Mouse (Mus musculus): ENCODE results near the gene Zfp91. TPM values are rescaled to one million over a fixed set of nuclear protein-coding genes. Genes with fewer than 3 reads are reported as not detected.
"Not testable (repeated sequence)": the region's sequence is repeated elsewhere in the genome, so short reads cannot be mapped to it uniquely, and the experiment has no call there.

The Zfp91 gene
- polyA plus RNA-seq, 1 experiment from 2014 or later = 10.4 TPM

DNA sequence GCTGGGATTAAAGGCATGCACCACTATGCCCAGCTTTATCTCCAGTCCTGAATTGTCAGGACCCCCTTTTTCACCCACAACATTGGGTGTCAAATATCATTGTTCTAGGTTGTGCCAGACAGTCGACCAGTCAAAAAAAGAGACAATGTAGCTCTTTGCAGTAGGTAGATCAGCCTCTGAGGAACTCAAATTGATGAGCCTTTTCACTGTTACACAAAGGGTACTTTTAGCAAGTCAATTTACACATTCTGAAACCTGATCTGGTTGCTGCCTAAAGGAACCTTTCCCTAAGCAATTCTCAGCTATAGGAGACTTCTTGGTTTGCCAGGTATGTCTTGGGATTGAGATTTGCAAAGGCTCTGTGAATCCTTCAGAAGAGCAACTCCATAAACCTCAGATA, 64.9 kb downstream of the Zfp91 start:
- Histone ChIP-seq H3K36me3 (ENCODE audit: control insufficient read depth, insufficient read depth, low read length) (no peaks in the 10 kb centered on the region), H3K9me3 (ENCODE audit: control insufficient read depth, low read depth, low read length) (no peaks in the 10 kb centered on the region), H3K4me3 (ENCODE audit: low read depth, low read length) (no peak overlapping the region), H3K27ac (ENCODE audit: low read length) (no peak overlapping the region), H3K9ac (replicated peaks; ENCODE audit: low read depth, low read length) (no peak overlapping the region), H3K27me3 (ENCODE audit: control insufficient read depth, insufficient read depth, low read length) (no peaks in the 10 kb centered on the region), H3K4me2 (replicated peaks; ENCODE audit: low read depth, low read length) (no peak overlapping the region), H3K4me1 (ENCODE audit: control insufficient read depth, insufficient read depth, low read length) (no peaks in the 10 kb centered on the region)
- no peak for ATAC-seq (ENCODE audit: insufficient number of reproducible peaks, insufficient read depth, low FRiP score, low read depth)
- WGBS = 64% methylated on average over 1 of the region's 1 CpGs

DNA sequence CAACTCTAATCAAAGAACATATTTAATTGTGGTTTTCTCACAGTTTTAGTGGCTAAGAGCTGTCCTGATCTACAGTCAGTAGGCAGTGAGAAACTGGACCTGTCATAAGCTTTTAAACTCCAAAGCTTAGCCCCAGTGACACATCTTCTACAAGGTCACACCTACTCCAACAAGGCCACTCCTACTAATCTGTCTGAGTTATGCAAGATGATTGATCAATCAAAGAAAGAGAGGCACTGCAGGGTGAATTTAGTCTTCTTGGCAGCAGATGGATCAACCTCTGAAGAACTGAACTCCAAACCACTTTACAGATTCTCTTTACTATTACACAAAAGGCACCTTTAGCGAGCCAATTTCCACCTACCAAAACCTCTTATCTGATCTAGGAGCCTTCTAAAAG, 70.1 kb downstream of the Zfp91 start:
- H3K27ac ChIP-seq (ENCODE audit: low read length) = no peak overlapping the region

DNA sequence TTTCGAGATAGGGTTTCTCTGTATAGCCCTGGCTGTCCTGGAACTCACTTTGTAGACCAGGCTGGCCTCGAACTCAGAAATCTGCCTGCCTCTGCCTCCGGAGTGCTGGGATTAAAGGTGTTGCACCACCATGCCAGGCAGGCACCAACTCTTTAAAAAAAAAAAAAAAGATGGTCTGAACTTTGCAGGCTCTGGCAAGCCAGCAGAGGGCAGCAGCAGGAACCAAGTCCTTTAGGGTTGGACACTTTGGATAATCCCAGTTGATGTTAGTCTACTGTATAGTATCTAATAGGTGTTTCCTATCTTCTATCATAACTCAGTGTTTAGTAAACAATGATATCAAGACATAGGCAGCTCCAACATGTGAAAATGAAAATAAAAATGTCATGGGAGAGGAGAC, 73.6 kb downstream of the Zfp91 start:
- 87% methylated on average over 2 of the region's 3 CpGs for WGBS
- ATAC-seq (ENCODE audit: insufficient number of reproducible peaks, insufficient read depth, low FRiP score, low read depth) = no peak

More for the DNA sequence above, 70.1 kb downstream of the Zfp91 start:
- ATAC-seq (ENCODE audit: insufficient number of reproducible peaks, insufficient read depth, low FRiP score, low read depth) = no peak
- Histone ChIP-seq H3K36me3 (ENCODE audit: control insufficient read depth, insufficient read depth, low read length) (no peaks in the 10 kb centered on the region), H3K9me3 (ENCODE audit: control insufficient read depth, low read depth, low read length) (no peaks in the 10 kb centered on the region), H3K9ac (replicated peaks; ENCODE audit: low read depth, low read length) (no peak overlapping the region), H3K4me3 (ENCODE audit: low read depth, low read length) (no peak overlapping the region), H3K4me1 (ENCODE audit: control insufficient read depth, insufficient read depth, low read length) (no peaks in the 10 kb centered on the region), H3K4me2 (replicated peaks; ENCODE audit: low read depth, low read length) (no peak overlapping the region), H3K27me3 (ENCODE audit: control insufficient read depth, insufficient read depth, low read length) (no peaks in the 10 kb centered on the region)
- WGBS = 63% methylated on average over 1 of the region's 1 CpGs

DNA sequence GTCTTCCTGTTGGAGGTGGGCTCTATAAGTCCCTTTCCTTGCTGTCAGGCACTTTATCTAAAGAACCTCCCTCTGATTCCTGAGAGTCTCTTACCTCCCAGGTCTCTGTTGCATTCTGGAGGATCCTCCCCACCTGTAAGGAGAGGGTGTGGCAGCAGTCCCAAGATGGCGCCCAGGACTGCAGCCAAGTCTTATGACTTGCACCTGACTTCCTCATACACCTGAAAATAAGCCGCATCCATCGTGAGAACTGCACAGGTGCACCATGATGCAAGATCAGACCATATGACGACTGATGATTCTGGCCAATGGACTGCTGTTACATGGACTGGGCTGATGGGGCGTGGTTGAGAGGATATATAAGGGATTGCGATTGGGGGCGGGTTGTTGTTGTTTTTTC, 74.3 kb downstream of the Zfp91 start:
- H3K9ac ChIP-seq (replicated peaks; ENCODE audit: low read depth, low read length); ATAC-seq (ENCODE audit: insufficient number of reproducible peaks, insufficient read depth, low FRiP score, low read depth); H3K27ac ChIP-seq (ENCODE audit: low read length); H3K9me3 ChIP-seq (ENCODE audit: control insufficient read depth, low read depth, low read length); H3K4me3 ChIP-seq (ENCODE audit: low read depth, low read length); H3K27me3 ChIP-seq (ENCODE audit: control insufficient read depth, insufficient read depth, low read length); H3K4me1 ChIP-seq (ENCODE audit: control insufficient read depth, insufficient read depth, low read length); H3K36me3 ChIP-seq (ENCODE audit: control insufficient read depth, insufficient read depth, low read length); H3K4me2 ChIP-seq (replicated peaks; ENCODE audit: low read depth, low read length): not testable (repeated sequence)
- 92% methylated on average over 7 of the region's 7 CpGs for WGBS

More for the DNA sequence above, 73.6 kb downstream of the Zfp91 start:
- Histone ChIP-seq H3K27me3 (ENCODE audit: control insufficient read depth, insufficient read depth, low read length) (no peaks in the 10 kb centered on the region), H3K36me3 (ENCODE audit: control insufficient read depth, insufficient read depth, low read length) (no peaks in the 10 kb centered on the region), H3K4me3 (ENCODE audit: low read depth, low read length) (no peak overlapping the region), H3K27ac (ENCODE audit: low read length) (no peak overlapping the region), H3K9me3 (ENCODE audit: control insufficient read depth, low read depth, low read length) (no peaks in the 10 kb centered on the region), H3K4me2 (replicated peaks; ENCODE audit: low read depth, low read length) (no peak overlapping the region), H3K9ac (replicated peaks; ENCODE audit: low read depth, low read length) (no peak overlapping the region), H3K4me1 (ENCODE audit: control insufficient read depth, insufficient read depth, low read length) (no peaks in the 10 kb centered on the region)

DNA sequence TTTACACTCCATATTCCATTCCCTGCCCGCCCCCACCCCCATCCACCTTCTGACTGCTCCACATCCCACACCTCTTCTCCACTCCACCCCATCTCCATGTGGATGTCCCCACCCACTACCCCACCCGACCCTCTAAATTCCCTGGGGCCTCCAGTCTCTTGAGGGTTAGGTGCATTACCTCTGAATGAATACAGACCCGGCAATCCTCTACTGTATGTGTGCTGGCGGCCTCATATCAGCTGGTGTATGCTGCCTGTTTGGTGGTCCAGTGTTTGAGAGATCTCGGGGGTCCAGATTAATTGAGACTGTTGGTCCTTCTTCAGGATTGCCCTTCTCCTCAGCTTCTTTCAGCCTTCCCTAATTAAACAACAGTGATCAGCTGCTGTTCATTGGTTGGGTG, 75.0 kb downstream of the Zfp91 start:
- H3K9ac ChIP-seq (replicated peaks; ENCODE audit: low read depth, low read length); H3K4me3 ChIP-seq (ENCODE audit: low read depth, low read length): not testable (repeated sequence)
- 90% methylated on average over 5 of the region's 5 CpGs for WGBS

DNA sequence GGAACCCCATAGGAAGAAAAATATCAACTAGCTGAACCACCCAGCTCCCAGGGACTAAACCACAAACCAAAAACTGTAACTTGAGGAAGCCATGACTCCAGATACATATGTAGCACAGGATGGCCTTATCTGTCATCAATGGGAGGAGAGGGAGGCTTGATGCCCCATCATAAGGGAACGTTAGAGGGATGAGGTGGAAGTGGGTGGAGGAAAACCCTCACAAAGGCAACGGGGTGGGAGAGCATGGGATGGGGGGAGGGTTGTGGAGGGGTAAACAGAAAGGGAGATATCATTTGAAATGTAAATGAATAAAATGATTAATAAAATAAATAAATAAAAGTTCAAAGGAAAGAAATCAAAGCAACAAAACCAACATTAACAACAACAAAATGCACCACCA, 75.5 kb downstream of the Zfp91 start:
- no peaks in the 10 kb centered on the region for H3K4me1 ChIP-seq (ENCODE audit: control insufficient read depth, insufficient read depth, low read length)
- H3K27ac ChIP-seq (ENCODE audit: low read length) = no peak overlapping the region
- 63% methylated on average over 2 of the region's 2 CpGs for WGBS
- H3K9ac ChIP-seq (replicated peaks; ENCODE audit: low read depth, low read length) = no peak overlapping the region
- H3K36me3 ChIP-seq (ENCODE audit: control insufficient read depth, insufficient read depth, low read length) = no peaks in the 10 kb centered on the region
- no peak overlapping the region for H3K4me3 ChIP-seq (ENCODE audit: low read depth, low read length)
- no peak for ATAC-seq (ENCODE audit: insufficient number of reproducible peaks, insufficient read depth, low FRiP score, low read depth)
- H3K4me2 ChIP-seq (replicated peaks; ENCODE audit: low read depth, low read length) = no peak overlapping the region
- no peaks in the 10 kb centered on the region for H3K9me3 ChIP-seq (ENCODE audit: control insufficient read depth, low read depth, low read length)
- no peaks in the 10 kb centered on the region for H3K27me3 ChIP-seq (ENCODE audit: control insufficient read depth, insufficient read depth, low read length)

More for the DNA sequence above, 75.0 kb downstream of the Zfp91 start:
- H3K36me3 ChIP-seq (ENCODE audit: control insufficient read depth, insufficient read depth, low read length); H3K27me3 ChIP-seq (ENCODE audit: control insufficient read depth, insufficient read depth, low read length); H3K27ac ChIP-seq (ENCODE audit: low read length); ATAC-seq (ENCODE audit: insufficient number of reproducible peaks, insufficient read depth, low FRiP score, low read depth); H3K4me1 ChIP-seq (ENCODE audit: control insufficient read depth, insufficient read depth, low read length); H3K4me2 ChIP-seq (replicated peaks; ENCODE audit: low read depth, low read length); H3K9me3 ChIP-seq (ENCODE audit: control insufficient read depth, low read depth, low read length): not testable (repeated sequence)

DNA sequence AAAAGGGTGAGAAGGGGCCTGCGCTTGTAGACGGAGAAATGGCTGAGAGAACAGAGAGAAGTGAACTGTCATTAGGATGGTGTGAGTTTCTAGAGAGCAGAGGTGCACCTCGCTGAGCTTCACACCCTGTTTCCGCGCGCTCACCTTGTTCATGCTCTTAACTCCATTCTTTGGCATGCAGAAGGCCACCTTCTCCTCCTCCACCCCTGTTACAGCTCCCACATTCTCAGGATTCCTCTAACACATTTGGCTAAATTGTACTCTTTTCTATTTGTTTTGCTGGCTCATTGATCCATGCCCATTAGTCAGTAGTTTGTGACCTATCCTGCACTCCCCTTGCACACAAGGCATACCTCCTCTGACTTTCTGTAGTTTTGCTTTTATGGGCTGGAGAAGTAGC, 76.7 kb downstream of the Zfp91 start:
- Histone ChIP-seq H3K4me1 (ENCODE audit: control insufficient read depth, insufficient read depth, low read length) (no peaks in the 10 kb centered on the region), H3K4me2 (replicated peaks; ENCODE audit: low read depth, low read length) (no peak overlapping the region), H3K27ac (ENCODE audit: low read length) (no peak overlapping the region), H3K36me3 (ENCODE audit: control insufficient read depth, insufficient read depth, low read length) (no peaks in the 10 kb centered on the region), H3K9me3 (ENCODE audit: control insufficient read depth, low read depth, low read length) (no peaks in the 10 kb centered on the region), H3K27me3 (ENCODE audit: control insufficient read depth, insufficient read depth, low read length) (no peaks in the 10 kb centered on the region), H3K9ac (replicated peaks; ENCODE audit: low read depth, low read length) (no peak overlapping the region), H3K4me3 (ENCODE audit: low read depth, low read length) (no peak overlapping the region)
- WGBS = 66% methylated on average over 6 of the region's 6 CpGs
- ATAC-seq (ENCODE audit: insufficient number of reproducible peaks, insufficient read depth, low FRiP score, low read depth) = no peak

Other genes with a start within 250 kb of the Zfp91 start
- gene Gm4952, start 196.2 kb downstream of the Zfp91 start, polyA plus RNA-seq (2014; fragmentation: Nextera tagmentation; extraction: Ambion mirVana) = 0.22 TPM in 1 of 2 replicates, not detected in the other
- not detected in 2 replicates for gene Glyat, start 162.8 kb downstream of the Zfp91 start, polyA plus RNA-seq (2014; fragmentation: Nextera tagmentation; extraction: Ambion mirVana)
- gene Olfr1442, start 125.7 kb downstream of the Zfp91 start, polyA plus RNA-seq (2014; fragmentation: Nextera tagmentation; extraction: Ambion mirVana) = not detected in 2 replicates
- gene Olfr1443, start 118.0 kb downstream of the Zfp91 start, polyA plus RNA-seq (2014; fragmentation: Nextera tagmentation; extraction: Ambion mirVana) = not detected in 2 replicates
- not detected in 2 replicates for gene Keg1, start 100.3 kb downstream of the Zfp91 start, polyA plus RNA-seq (2014; fragmentation: Nextera tagmentation; extraction: Ambion mirVana)
- gene Cntf, start 30.5 kb downstream of the Zfp91 start, polyA plus RNA-seq (2014; fragmentation: Nextera tagmentation; extraction: Ambion mirVana) = 1.1 TPM in 2 replicates
- 1.7 and 2.3 TPM in 2 replicates for gene Lpxn, start 67 bp upstream of the Zfp91 start, polyA plus RNA-seq (2014; fragmentation: Nextera tagmentation; extraction: Ambion mirVana)
- not detected in 2 replicates for gene Gm5244, start 50.6 kb upstream of the Zfp91 start, polyA plus RNA-seq (2014; fragmentation: Nextera tagmentation; extraction: Ambion mirVana)
- gene Olfr1444, start 61.2 kb upstream of the Zfp91 start, polyA plus RNA-seq (2014; fragmentation: Nextera tagmentation; extraction: Ambion mirVana) = not detected in 2 replicates
- not detected in 2 replicates for gene Olfr1445, start 87.7 kb upstream of the Zfp91 start, polyA plus RNA-seq (2014; fragmentation: Nextera tagmentation; extraction: Ambion mirVana)
- not detected in 2 replicates for gene Olfr1446, start 97.4 kb upstream of the Zfp91 start, polyA plus RNA-seq (2014; fragmentation: Nextera tagmentation; extraction: Ambion mirVana)
- not detected in 2 replicates for gene Olfr1447, start 107.6 kb upstream of the Zfp91 start, polyA plus RNA-seq (2014; fragmentation: Nextera tagmentation; extraction: Ambion mirVana)
- not detected in 2 replicates for gene Olfr1448, start 128.3 kb upstream of the Zfp91 start, polyA plus RNA-seq (2014; fragmentation: Nextera tagmentation; extraction: Ambion mirVana)
- gene Olfr1449, start 134.7 kb upstream of the Zfp91 start, polyA plus RNA-seq (2014; fragmentation: Nextera tagmentation; extraction: Ambion mirVana) = not detected in 2 replicates
- not detected in 2 replicates for gene Olfr1450, start 154.1 kb upstream of the Zfp91 start, polyA plus RNA-seq (2014; fragmentation: Nextera tagmentation; extraction: Ambion mirVana)
- not detected in 2 replicates for gene Olfr1451, start 198.9 kb upstream of the Zfp91 start, polyA plus RNA-seq (2014; fragmentation: Nextera tagmentation; extraction: Ambion mirVana)
- gene Olfr1453, start 232.2 kb upstream of the Zfp91 start, polyA plus RNA-seq (2014; fragmentation: Nextera tagmentation; extraction: Ambion mirVana) = not detected in 2 replicates